Mouse (Mus musculus) CH12.LX (cell line): ENCODE results near the gene Icmt. TPM values are rescaled to one million over a fixed set of nuclear protein-coding genes. Genes with fewer than 3 reads are reported as not detected.

ENCODE experiments used
- DNase-seq: peaks from one replicate; pipeline ENCODE4 v3.0.0-alpha.2; 2013; ENCODE audit errors: extremely low read depth
- H3K27ac ChIP-seq: 2 replicates; pipeline ENCODE4 v1.5.1; 2012; ENCODE audit warnings: low read depth, mild to moderate bottlenecking, control low read depth, moderate library complexity; ENCODE audit not compliant: insufficient read depth
- H3K27me3 ChIP-seq: replicated peaks from 2 replicates; pipeline ENCODE3; 2012; ENCODE audit warnings: inconsistent platforms
- H3K36me3 ChIP-seq, 2 experiments: replicated peaks in 1 of 2; 2 replicates each; pipeline versions ENCODE3 to v1.6.1; 2012; ENCODE audit warnings: inconsistent platforms in 1 of 2, low read length in 1 of 2, mild to moderate bottlenecking in 1 of 2, mixed read lengths in 1 of 2, moderate library complexity in 1 of 2; ENCODE audit not compliant: control insufficient read depth in 1 of 2, insufficient read depth in 1 of 2
- H3K4me1 ChIP-seq, 2 experiments: 2 replicates each; pipeline ENCODE4 v1.6.1; 2012; ENCODE audit warnings: inconsistent platforms in 1 of 2, moderate library complexity in 1 of 2; ENCODE audit not compliant: insufficient read depth in 2 of 2, control insufficient read depth in 1 of 2
- H3K4me2 ChIP-seq: 2 replicates; pipeline ENCODE4 v1.6.1; 2012; ENCODE audit warnings: low read depth, mild to moderate bottlenecking, control low read depth; ENCODE audit not compliant: poor library complexity, insufficient read depth, severe bottlenecking
- H3K4me3 ChIP-seq, 3 experiments: fragments of 150-350 bp in 1 of 3; sonication (generic) in 1 of 3; replicated peaks in 1 of 3; 2 replicates each; pipeline versions ENCODE3 to v1.5.1; 2011 to 2012; ENCODE audit warnings: low read depth in 2 of 3, low read length in 2 of 3, mild to moderate bottlenecking in 2 of 3, moderate library complexity in 2 of 3, control low read depth in 1 of 3, improper control_type of control experiment in 1 of 3, inconsistent platforms in 1 of 3, mixed read lengths in 1 of 3; ENCODE audit not compliant: poor library complexity in 1 of 3
- H3K79me2 ChIP-seq: replicated peaks from 2 replicates; pipeline ENCODE4 v1.6.1; 2012; ENCODE audit warnings: mild to moderate bottlenecking, moderate library complexity; ENCODE audit not compliant: control insufficient read depth, poor library complexity, insufficient read depth, severe bottlenecking; ENCODE audit errors: extremely low read depth
- H3K9ac ChIP-seq: 2 replicates; pipeline ENCODE4 v1.6.1; 2012; ENCODE audit warnings: low read depth, mild to moderate bottlenecking, control low read depth, moderate library complexity; ENCODE audit not compliant: insufficient read depth
- H3K9me3 ChIP-seq: replicated peaks from 2 replicates; pipeline ENCODE3; 2012; ENCODE audit warnings: low read length, inconsistent platforms, mixed read lengths
- BHLHE40 ChIP-seq: IDR thresholded peaks from 2 replicates; pipeline ENCODE4 v1.6.1; 2011; ENCODE audit warnings: mild to moderate bottlenecking, low read depth, low read length, improper control_type of control experiment
- CHD2 ChIP-seq: IDR thresholded peaks from 2 replicates; pipeline ENCODE4 v1.6.1; 2011; ENCODE audit warnings: low read length, improper control_type of control experiment
- CTCF ChIP-seq, 2 experiments: IDR thresholded peaks in 1 of 2; conservative IDR thresholded peaks in 1 of 2; 2 replicates each; pipeline ENCODE4 v1.5.1; 2011 to 2012; ENCODE audit warnings: low read depth in 2 of 2, low read length in 2 of 2, improper control_type of control experiment in 1 of 2, inconsistent platforms in 1 of 2, mild to moderate bottlenecking in 1 of 2, moderate library complexity in 1 of 2
- ELF1 ChIP-seq: IDR thresholded peaks from 2 replicates; pipeline ENCODE4 v1.6.1; 2014; ENCODE audit warnings: low read depth, mild to moderate bottlenecking, inconsistent platforms, low read length, improper control_type of control experiment
- EP300 ChIP-seq: IDR thresholded peaks from 2 replicates; pipeline ENCODE4 v1.6.1; 2011; ENCODE audit warnings: low read length, improper control_type of control experiment
- ETS1 ChIP-seq: conservative IDR thresholded peaks from 2 replicates; pipeline ENCODE4 v1.6.1; 2012; ENCODE audit warnings: low read depth, mild to moderate bottlenecking, inconsistent platforms, low read length, improper control_type of control experiment, moderate library complexity
- GABPA ChIP-seq: IDR thresholded peaks from 2 replicates; pipeline ENCODE4 v1.6.1; 2012; ENCODE audit warnings: low read depth, low read length, improper control_type of control experiment, inconsistent platforms; ENCODE audit not compliant: insufficient replicate concordance
- HCFC1 ChIP-seq: IDR thresholded peaks from 2 replicates; pipeline ENCODE4 v1.6.1; 2012; ENCODE audit warnings: low read depth, mild to moderate bottlenecking, inconsistent platforms, low read length, improper control_type of control experiment
- JUN ChIP-seq: IDR thresholded peaks from 2 replicates; pipeline ENCODE4 v1.6.1; 2011; ENCODE audit warnings: low read depth, mild to moderate bottlenecking, low read length, improper control_type of control experiment, moderate library complexity; ENCODE audit not compliant: insufficient read depth
- MEF2A ChIP-seq: IDR thresholded peaks from 2 replicates; pipeline ENCODE4 v1.6.1; 2014; ENCODE audit warnings: low read depth, mild to moderate bottlenecking, inconsistent platforms, low read length, improper control_type of control experiment, borderline replicate concordance
- MXI1 ChIP-seq: IDR thresholded peaks from 2 replicates; pipeline ENCODE4 v1.6.1; 2011; ENCODE audit warnings: mild to moderate bottlenecking, low read depth, low read length, improper control_type of control experiment
- MYC ChIP-seq: IDR thresholded peaks from 2 replicates; pipeline ENCODE4 v1.6.1; 2011; ENCODE audit warnings: low read depth, mild to moderate bottlenecking, improper control_type of control experiment, low read length
- NELFE ChIP-seq: IDR thresholded peaks from 2 replicates; pipeline ENCODE4 v1.6.1; 2011; ENCODE audit warnings: low read depth, low read length, improper control_type of control experiment
- PAX5 ChIP-seq: IDR thresholded peaks from 2 replicates; pipeline ENCODE4 v1.6.1; 2012; ENCODE audit warnings: low read length, inconsistent platforms, mixed read lengths
- POLR2A ChIP-seq: IDR thresholded peaks from 2 replicates; pipeline ENCODE4 v1.6.1; 2011; ENCODE audit warnings: low read depth, mild to moderate bottlenecking, improper control_type of control experiment, low read length
- POLR2AphosphoS2 ChIP-seq: IDR thresholded peaks from 2 replicates; pipeline ENCODE4 v1.6.1; 2011; ENCODE audit warnings: low read depth, low read length, improper control_type of control experiment
- RAD21 ChIP-seq: IDR thresholded peaks from 2 replicates; pipeline ENCODE4 v1.6.1; 2011; ENCODE audit warnings: low read depth, mild to moderate bottlenecking, low read length, improper control_type of control experiment, moderate library complexity
- RCOR1 ChIP-seq: conservative IDR thresholded peaks from 2 replicates; pipeline ENCODE4 v1.6.1; 2012; ENCODE audit warnings: low read depth, mild to moderate bottlenecking, inconsistent platforms, low read length, improper control_type of control experiment
- SIN3A ChIP-seq: IDR thresholded peaks from 2 replicates; pipeline ENCODE4 v1.6.1; 2012; ENCODE audit warnings: low read length, improper control_type of control experiment, inconsistent platforms
- TBP ChIP-seq: conservative IDR thresholded peaks from 2 replicates; pipeline ENCODE4 v1.6.1; 2011; ENCODE audit warnings: low read depth, low read length, improper control_type of control experiment
- TCF12 ChIP-seq: IDR thresholded peaks from 2 replicates; pipeline ENCODE4 v1.6.1; 2014; ENCODE audit warnings: low read depth, mild to moderate bottlenecking, inconsistent platforms, low read length, improper control_type of control experiment
- USF1 ChIP-seq: IDR thresholded peaks from 2 replicates; pipeline ENCODE4 v1.6.1; 2014; ENCODE audit warnings: low read depth, mild to moderate bottlenecking, inconsistent platforms, low read length, improper control_type of control experiment
- USF2 ChIP-seq: conservative IDR thresholded peaks from 2 replicates; pipeline ENCODE4 v1.6.1; 2011; ENCODE audit warnings: low read depth, low read length, improper control_type of control experiment
- ZC3H11A ChIP-seq: IDR thresholded peaks from 2 replicates; pipeline ENCODE4 v1.6.1; 2012; ENCODE audit warnings: low read depth, mild to moderate bottlenecking, inconsistent platforms, low read length, improper control_type of control experiment
- ZKSCAN1 ChIP-seq: IDR thresholded peaks from 2 replicates; pipeline ENCODE4 v1.6.1; 2012; ENCODE audit warnings: low read depth, inconsistent platforms, low read length, improper control_type of control experiment, borderline replicate concordance
- ZMIZ1 ChIP-seq: IDR thresholded peaks from 2 replicates; pipeline ENCODE4 v1.6.1; 2012; ENCODE audit warnings: low read depth, mild to moderate bottlenecking, inconsistent platforms, low read length, improper control_type of control experiment
- ZNF384 ChIP-seq: IDR thresholded peaks from 2 replicates; pipeline ENCODE4 v1.6.1; 2012; ENCODE audit warnings: low read depth, low read length, improper control_type of control experiment, inconsistent platforms
- dilution Hi-C: fragments of 300-500 bp; cut with MboI; formaldehyde crosslinking; loops from 2 replicates; pipeline ENCODE4 v1.14.3; 2020; ENCODE audit warnings: low sequenced_read_pairs; ENCODE audit not compliant: extremely low pct_unique_long_range_greater_than_20kb, extremely low pct_ligation_motif_present
- in situ Hi-C: fragments of 300-500 bp; cut with MboI; formaldehyde crosslinking; loops from 3 replicates; pipeline ENCODE4 v1.14.3; 2019; ENCODE audit warnings: low sequenced_read_pairs, low pct_ligation_motif_present, low pct_unique_long_range_greater_than_20kb, mixed read lengths
- polyA plus RNA-seq: library from polyadenylated mRNA; unstranded; fragments of >175 nt; gene quantifications from 2 replicates; pipeline ENCODE4 v1.2.1, GENCODE M21; 2012; ENCODE audit warnings: low read depth; ENCODE audit not compliant: insufficient read length
- total RNA-seq, 2 experiments: library from RNA; depleted of rRNA; stranded (reverse); fragments of 300-350 nt in 1 of 2; fragments of >200 nt in 1 of 2; gene quantifications; 2 replicates each; pipeline ENCODE4 v1.2.3; 2012 to 2014

Gene Icmt
- total and polyA plus RNA-seq, 3 experiments, result 18.5 to 29.8 (median 21.5) TPM

DNA sequence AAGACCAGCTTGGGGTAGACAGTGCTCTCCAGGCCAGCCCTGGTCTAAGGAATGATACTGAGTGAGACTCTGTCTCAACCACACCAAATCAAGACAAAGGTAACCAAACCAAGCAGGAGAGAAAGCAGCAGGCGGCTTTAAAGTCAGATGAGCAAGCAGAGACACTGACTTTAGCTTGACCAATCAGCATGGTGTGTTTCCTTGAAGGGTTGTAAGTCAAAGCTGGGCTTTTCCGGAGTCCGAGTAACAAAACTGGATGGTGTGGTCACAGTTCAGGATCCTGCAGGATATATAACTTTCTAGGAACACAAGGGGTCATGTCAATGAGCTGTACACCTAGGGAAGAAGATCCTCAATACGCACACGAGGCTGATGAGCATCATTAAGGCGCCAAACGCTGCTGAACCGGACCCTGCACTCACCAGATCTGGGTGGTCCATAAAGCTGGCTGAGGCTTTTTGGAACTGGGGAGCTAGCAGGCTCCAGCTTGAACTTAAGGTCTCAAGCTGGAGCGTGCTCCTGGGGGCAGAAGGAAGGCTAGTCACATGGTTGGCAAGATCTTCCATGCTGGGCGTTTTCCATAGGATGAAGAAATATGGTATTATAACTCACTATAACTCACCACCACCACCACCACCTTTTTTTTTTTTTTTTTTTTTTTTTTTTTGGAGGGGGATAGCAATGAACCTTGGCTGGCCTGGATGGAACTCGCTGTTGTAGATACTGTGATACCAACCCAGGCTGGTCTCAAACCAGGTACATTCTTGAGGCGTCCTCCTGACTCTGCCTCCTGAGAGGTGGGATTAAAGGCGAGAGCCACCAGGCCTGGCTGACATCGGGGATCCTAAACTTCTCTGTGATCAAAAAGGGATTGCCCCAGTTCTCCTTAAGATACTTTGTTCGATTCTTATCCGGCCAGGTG, 27.9 kb downstream of the Icmt start:
- DNase-seq, result no peak
- no peak overlapping the region for H3K27ac ChIP-seq
- H3K9me3 ChIP-seq, result peaks cover 3% of the 10 kb centered on the region
- H3K9ac ChIP-seq, result no peak overlapping the region
- H3K4me3 ChIP-seq, result peak overlapping the region; percentile 24 to 97 (median 45)
- dilution Hi-C loops (no loop called here), in situ Hi-C loops (loop anchor here (5.0 kb wide), 1 partner anchor 112 kb away; no protein-coding TSS in a partner anchor)
- no peak overlapping the region for H3K4me2 ChIP-seq
- H3K4me1 ChIP-seq, result peaks cover 3 to 20% of the 10 kb centered on the region in 2 experiments; a peak in 2 of 4 replicates
- no peaks in the 10 kb centered on the region for H3K27me3 ChIP-seq
- peaks cover 12 to 24% of the 10 kb centered on the region in 2 experiments for H3K36me3 ChIP-seq
- peaks cover 42% of the 10 kb centered on the region for H3K79me2 ChIP-seq
- 0 out of 2 replicates have a peak, but pooled peaks have one; percentile 19 for TF ChIP-seq RCOR1
- TF ChIP-seq MYC, result no peak
- 0 out of 2 replicates have a peak, but pooled peaks have one; percentile 8 for TF ChIP-seq JUN
- peak; percentile 78; the same call in 1 of the 2 replicates for TF ChIP-seq ZNF384

DNA sequence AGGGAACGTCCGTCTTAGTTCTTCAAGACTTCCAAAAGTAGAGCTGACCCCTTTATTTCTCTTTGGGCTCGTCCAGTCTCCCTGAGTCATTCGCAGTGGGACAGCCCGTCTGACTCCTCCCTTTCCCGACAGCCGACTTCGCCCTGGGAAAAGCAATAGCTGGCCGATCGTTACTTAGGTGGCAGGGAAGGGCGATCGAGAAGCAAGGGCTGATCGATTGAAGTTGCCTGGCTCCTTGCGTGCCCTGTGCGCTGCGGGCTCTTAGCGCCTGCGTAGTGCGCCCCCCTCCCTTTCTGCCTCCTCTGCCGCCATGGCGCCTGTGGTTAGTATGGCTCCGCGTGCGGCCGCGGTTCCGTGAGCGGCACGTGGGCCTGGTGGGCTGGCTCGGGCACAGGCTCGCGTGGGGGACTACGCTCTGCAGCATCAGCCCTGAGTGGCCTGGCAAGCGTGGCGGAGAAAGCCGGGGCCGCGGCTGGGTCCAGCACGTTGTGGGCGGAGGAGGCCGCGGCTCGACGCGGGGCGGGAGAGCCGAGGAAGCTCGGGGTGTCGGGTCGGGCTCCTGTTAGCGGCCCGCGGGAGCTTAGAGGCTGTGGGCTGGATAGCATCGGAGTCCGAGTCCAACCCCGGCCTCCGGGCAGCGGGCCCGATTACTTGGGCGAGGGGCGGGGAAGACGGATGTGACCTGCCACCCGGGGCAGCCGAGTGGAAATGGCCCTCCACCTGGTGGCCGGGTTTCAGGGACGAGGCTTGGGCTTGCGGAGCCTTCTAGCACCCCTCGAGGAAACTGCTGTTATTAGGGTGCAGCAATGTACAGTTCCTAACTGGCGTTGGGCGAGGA, 28.8 kb downstream of the Icmt start, which contains the start of gene Rpl22:
Gene Rpl22 (plus strand): TSS at position 169 of the 838 bp plus-strand sequence.
- H3K4me3 ChIP-seq, result peak within 1 kb of the TSS; percentile 94 to 97 (median 97)
- H3K4me2 ChIP-seq, result peak within 1 kb of the TSS; percentile 99
- in situ Hi-C loops (loop anchor here (5.0 kb wide), 1 partner anchor 112 kb away; no protein-coding TSS in a partner anchor), dilution Hi-C loops (no loop called here)
- H3K27ac ChIP-seq, result peak within 1 kb of the TSS; percentile 53
- peak within 1 kb of the TSS; percentile 82 for H3K9ac ChIP-seq
- peaks cover 21 to 32% of the 10 kb centered on the region in 2 experiments for H3K36me3 ChIP-seq
- H3K79me2 ChIP-seq, result peaks cover 51% of the 10 kb centered on the region
- peaks cover 3 to 29% of the 10 kb centered on the region in 2 experiments; a peak in 3 of 4 replicates for H3K4me1 ChIP-seq
- H3K9me3 ChIP-seq, result peaks cover 3% of the 10 kb centered on the region
- peak; percentile 98 for DNase-seq
- H3K27me3 ChIP-seq, result no peaks in the 10 kb centered on the region
- TF ChIP-seq ZC3H11A, result no peak
- TF ChIP-seq TCF12, result peak; percentile 87; the same call in 1 of the 2 replicates
- no peak for TF ChIP-seq ZKSCAN1
- TF ChIP-seq TBP, result peak; percentile 81
- TF ChIP-seq USF2, result no peak
- TF ChIP-seq MYC, result peak; percentile 91
- TF ChIP-seq CTCF (conservative IDR thresholded peaks at IDR 0.05 in 1 of 2, IDR thresholded peaks at IDR 0.05 in 1 of 2; ENCODE audit: low read depth in 2 of 2, low read length in 2 of 2), result 0 out of 4 replicates have a peak, but pooled peaks of 1 of the 2 experiments have one; percentile 15
- no peak for TF ChIP-seq POLR2AphosphoS2
- TF ChIP-seq POLR2A, result peak; percentile 91
- TF ChIP-seq ETS1, result no peak
- no peak for TF ChIP-seq PAX5
- TF ChIP-seq MEF2A, result peak; percentile 45; the same call in 1 of the 2 replicates
- peak; percentile 85 for TF ChIP-seq NELFE
- peak; percentile 89 for TF ChIP-seq BHLHE40
- TF ChIP-seq ZMIZ1, result peak; percentile 66; the same call in 1 of the 2 replicates
- peak; percentile 91 for TF ChIP-seq MXI1
- TF ChIP-seq JUN, result no peak; the same call in 1 of the 2 replicates
- TF ChIP-seq CHD2, result no peak
- no peak for TF ChIP-seq USF1
- TF ChIP-seq RAD21, result no peak
- no peak for TF ChIP-seq EP300
- TF ChIP-seq ZNF384, result no peak
- peak; percentile 100 for TF ChIP-seq SIN3A
- no peak; the same call in 1 of the 2 replicates for TF ChIP-seq GABPA
- peak; percentile 25; the same call in 1 of the 2 replicates for TF ChIP-seq ELF1
- peak; percentile 91 for TF ChIP-seq HCFC1
